Mouse (Mus musculus) myocyte (in vitro differentiated cells): ENCODE data around the gene Colca2. TPM values are rescaled to one million over a fixed set of nuclear protein-coding genes. Genes with fewer than 3 reads are reported as not detected.

ENCODE experiments used
- H3K27me3 ChIP-seq: one replicate; pipeline ENCODE4 v1.6.1; 2011; ENCODE audit not compliant: control insufficient read depth, insufficient read depth, insufficient read length
- H3K36me3 ChIP-seq: one replicate; pipeline ENCODE4 v1.6.1; 2011; ENCODE audit not compliant: control insufficient read depth, insufficient read depth
- H3K4me2 ChIP-seq: one replicate; pipeline ENCODE4 v1.6.1; 2011; ENCODE audit warnings: low read depth, control low read depth
- H3K4me3 ChIP-seq: one replicate; pipeline ENCODE4 v1.5.1; 2011; ENCODE audit warnings: mild to moderate bottlenecking, control low read depth, moderate library complexity
- H3K79me2 ChIP-seq: one replicate; pipeline ENCODE4 v1.6.1; 2011; ENCODE audit not compliant: control insufficient read depth, insufficient read depth
- H3ac ChIP-seq: one replicate; pipeline ENCODE4 v1.6.1; 2011; ENCODE audit not compliant: control insufficient read depth, insufficient read length
- CEBPB ChIP-seq: IDR thresholded peaks from 2 replicates; pipeline ENCODE4 v1.6.1; 2011; ENCODE audit warnings: mild to moderate bottlenecking, moderate library complexity; ENCODE audit not compliant: poor library complexity, insufficient read depth, severe bottlenecking
- E2F4 ChIP-seq: IDR thresholded peaks from one replicate; pipeline ENCODE4 v1.6.1; 2011; ENCODE audit warnings: mild to moderate bottlenecking, control low read depth, moderate library complexity; ENCODE audit not compliant: insufficient read depth
- MAX ChIP-seq: IDR thresholded peaks from one replicate; pipeline ENCODE4 v1.6.1; 2011; ENCODE audit warnings: low read depth, mild to moderate bottlenecking, control low read depth
- MYOD1 ChIP-seq, 3 experiments: IDR thresholded peaks; one replicate each; pipeline ENCODE4 v1.6.1; 2011; ENCODE audit warnings: control low read depth in 2 of 3, low read depth in 2 of 3, mild to moderate bottlenecking in 2 of 3, moderate library complexity in 1 of 3; ENCODE audit not compliant: insufficient read length in 2 of 3, control insufficient read depth in 1 of 3
- MYOG ChIP-seq, 3 experiments: IDR thresholded peaks; one replicate each; pipeline ENCODE4 v1.6.1; 2011; ENCODE audit warnings: control low read depth in 2 of 3, low read depth in 2 of 3, mild to moderate bottlenecking in 2 of 3; ENCODE audit not compliant: insufficient read length in 2 of 3, control insufficient read depth in 1 of 3, insufficient read depth in 1 of 3
- POLR2A ChIP-seq: IDR thresholded peaks from one replicate; pipeline ENCODE4 v1.6.1; 2011; ENCODE audit warnings: low read depth, mild to moderate bottlenecking, control low read depth, moderate library complexity; ENCODE audit not compliant: insufficient read length
- POLR2AphosphoS2 ChIP-seq: IDR thresholded peaks from one replicate; pipeline ENCODE4 v1.6.1; 2011; ENCODE audit warnings: low read depth, control low read depth; ENCODE audit not compliant: insufficient read length
- REST ChIP-seq: IDR thresholded peaks from one replicate; pipeline ENCODE4 v1.6.1; 2011; ENCODE audit warnings: mild to moderate bottlenecking, control low read depth, moderate library complexity; ENCODE audit not compliant: insufficient read depth, insufficient read length
- SRF ChIP-seq: IDR thresholded peaks from one replicate; pipeline ENCODE4 v1.6.1; 2011; ENCODE audit warnings: low read depth; ENCODE audit not compliant: control insufficient read depth, insufficient read length
- TCF12 ChIP-seq: IDR thresholded peaks from one replicate; pipeline ENCODE4 v1.6.1; 2011; ENCODE audit warnings: mild to moderate bottlenecking, control low read depth; ENCODE audit not compliant: poor library complexity, insufficient read depth, severe bottlenecking
- TCF3 ChIP-seq: IDR thresholded peaks from one replicate; pipeline ENCODE4 v1.6.1; 2011; ENCODE audit warnings: low read depth, control low read depth; ENCODE audit not compliant: insufficient read length
- USF1 ChIP-seq: IDR thresholded peaks from one replicate; pipeline ENCODE4 v1.6.1; 2011; ENCODE audit warnings: low read depth, mild to moderate bottlenecking, control low read depth, moderate library complexity
- polyA plus RNA-seq: library from polyadenylated mRNA; unstranded; fragments of >200 nt; fragmentation: generic; extraction: Trizol; gene quantifications from one replicate; pipeline ENCODE4 v1.2.1, GENCODE M21; 2012; ENCODE audit warnings: missing spikeins

The Colca2 gene
- polyA plus RNA-seq: 2.9 TPM

DNA sequence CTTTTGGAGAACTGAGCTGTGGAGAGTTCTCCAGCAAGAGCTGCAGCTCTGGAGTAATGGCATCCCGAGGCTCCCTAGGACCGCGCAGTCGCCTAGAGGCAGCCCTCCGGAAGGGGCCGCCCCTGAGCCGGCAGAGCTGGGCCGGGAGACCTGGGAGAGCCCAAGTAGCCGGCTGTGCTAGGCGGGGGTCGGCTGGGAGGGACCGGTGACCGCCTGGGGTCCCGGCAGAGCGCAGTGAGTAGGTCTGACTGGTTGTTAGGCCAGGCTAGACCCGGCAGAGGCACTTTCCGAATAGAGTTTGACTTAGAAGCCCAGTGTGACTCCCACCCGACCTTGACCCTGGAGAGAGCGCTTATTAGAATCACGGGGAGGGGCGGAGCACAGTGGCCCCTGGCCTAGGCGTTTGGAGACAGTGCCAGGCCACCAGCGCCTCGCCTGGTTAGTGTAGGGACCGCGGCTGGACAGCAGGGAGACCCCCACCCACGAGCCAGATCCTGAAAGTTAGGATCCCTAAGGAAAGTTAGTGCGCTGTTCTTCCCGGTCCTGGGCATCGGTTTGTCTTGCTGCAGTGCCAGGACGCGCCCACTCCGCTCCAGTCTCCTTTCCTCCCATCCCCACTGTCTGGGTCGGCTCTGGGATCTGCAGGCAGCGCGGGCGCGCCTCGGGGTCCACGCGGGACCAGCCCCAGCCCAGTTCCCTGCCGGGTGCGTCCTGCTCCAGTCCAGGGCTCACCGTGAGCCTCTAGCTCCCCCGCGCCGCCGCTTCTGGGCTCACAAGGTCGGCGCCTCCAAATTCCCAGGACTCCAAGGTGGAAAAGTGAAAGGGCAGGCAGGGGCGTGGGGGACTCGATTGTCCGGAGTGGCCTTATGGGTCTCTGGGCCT lies at the start of gene Colca2:
Colca2 (minus strand) TSS at position 70 of the 882 bp plus-strand sequence.
- no peak for TF ChIP-seq MYOG (IDR thresholded peaks at IDR 0.05; ENCODE audit: control insufficient read depth in 1 of 3, insufficient read depth in 1 of 3, insufficient read length in 2 of 3, low read depth in 2 of 3)
- no peak for TF ChIP-seq MAX
- TF ChIP-seq POLR2AphosphoS2: peak; percentile 31
- peak in 1 of 3 experiments; percentile 10 for TF ChIP-seq MYOD1 (IDR thresholded peaks at IDR 0.05; ENCODE audit: control insufficient read depth in 1 of 3, insufficient read length in 2 of 3, low read depth in 2 of 3)
- peak; percentile 44 for TF ChIP-seq POLR2A

DNA sequence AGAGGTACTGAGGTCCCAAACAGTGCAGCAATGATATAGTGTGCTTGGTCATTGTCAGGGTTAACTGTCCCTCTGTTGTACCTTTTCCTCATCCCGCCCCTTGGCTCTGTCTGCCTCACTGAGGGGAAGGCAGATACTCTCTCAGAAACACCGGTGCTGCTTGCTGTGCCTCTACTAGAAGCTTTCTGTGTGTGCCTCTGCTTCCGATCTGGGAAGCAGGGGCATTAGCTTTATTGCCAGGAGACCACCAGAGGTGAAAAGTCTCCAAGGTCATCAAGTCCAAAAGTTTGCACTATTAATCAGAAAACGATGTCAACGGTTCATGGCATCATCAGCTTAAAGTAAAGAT lies 49.2 kb upstream of the Colca2 start:
- no peak overlapping the region for H3K4me3 ChIP-seq
- TF ChIP-seq MYOD1 (IDR thresholded peaks at IDR 0.05; ENCODE audit: control insufficient read depth in 1 of 3, insufficient read length in 2 of 3, low read depth in 2 of 3) (no peak), MAX (no peak), E2F4 (no peak), MYOG (IDR thresholded peaks at IDR 0.05; ENCODE audit: control insufficient read depth in 1 of 3, insufficient read depth in 1 of 3, insufficient read length in 2 of 3, low read depth in 2 of 3) (no peak), TCF3 (no peak), POLR2AphosphoS2 (no peak), POLR2A (no peak), SRF (no peak), TCF12 (no peak), USF1 (no peak), CEBPB (no peak), REST (no peak)
- peaks cover 32% of the 10 kb centered on the region for H3K27me3 ChIP-seq
- no peaks in the 10 kb centered on the region for H3K36me3 ChIP-seq
- H3K4me2 ChIP-seq: no peak overlapping the region
- H3K79me2 ChIP-seq: no peaks in the 10 kb centered on the region
- H3ac ChIP-seq: no peak overlapping the region

More for the DNA sequence above, at the start of gene Colca2:
- Histone ChIP-seq H3K27me3 (no peaks in the 10 kb centered on the region), H3K79me2 (no peaks in the 10 kb centered on the region), H3ac (peak within 1 kb of the TSS; percentile 41), H3K4me2 (peak within 1 kb of the TSS; percentile 83), H3K4me3 (peak within 1 kb of the TSS; percentile 34), H3K36me3 (no peaks in the 10 kb centered on the region)

DNA sequence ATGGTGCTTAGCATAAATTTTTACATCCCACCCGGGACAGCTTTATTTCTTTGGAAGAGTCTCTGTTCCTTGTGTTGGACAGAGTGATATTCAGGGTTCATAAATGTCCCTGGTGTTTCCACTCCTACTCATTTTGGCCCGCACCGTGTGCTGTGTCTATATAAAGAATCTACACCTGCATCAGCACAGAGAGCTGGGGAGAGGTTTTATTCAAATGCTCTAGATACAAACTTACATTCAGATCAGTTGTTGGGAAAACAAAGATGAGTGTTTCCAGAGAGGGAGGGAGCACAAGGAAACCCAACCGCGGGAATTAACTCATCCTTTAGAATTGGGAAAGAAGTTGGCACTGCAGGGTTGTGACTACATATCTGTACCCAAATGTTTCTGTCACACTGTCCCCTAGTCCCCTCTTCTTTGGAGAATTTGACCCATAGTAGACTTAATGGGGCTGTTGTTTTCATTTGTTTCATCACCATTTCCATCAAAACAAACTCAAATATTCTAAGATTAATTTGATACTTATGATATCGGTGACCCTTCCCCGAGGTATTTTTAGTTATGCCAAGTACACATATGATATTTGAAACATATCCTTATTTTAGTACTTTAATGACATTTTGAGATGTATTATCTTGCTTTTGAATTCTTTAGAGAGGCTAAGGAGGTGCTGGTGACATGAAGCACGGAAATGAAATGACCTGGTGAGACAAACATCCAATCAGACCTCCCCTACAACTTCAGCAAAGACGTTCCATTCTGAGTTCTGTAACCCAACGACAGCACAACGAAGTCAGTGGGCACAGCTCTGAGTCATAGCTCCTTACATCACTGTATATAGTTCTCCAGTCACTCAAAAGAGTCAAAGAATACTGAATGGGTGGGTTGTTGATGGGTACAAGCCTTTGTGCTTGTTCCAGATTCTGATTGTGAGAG lies 48.5 kb upstream of the Colca2 start:
- Histone ChIP-seq H3K79me2 (no peaks in the 10 kb centered on the region), H3K36me3 (no peaks in the 10 kb centered on the region), H3K4me3 (no peak overlapping the region), H3K27me3 (peaks cover 35% of the 10 kb centered on the region), H3K4me2 (no peak overlapping the region), H3ac (no peak overlapping the region)
- TF ChIP-seq MYOD1 (IDR thresholded peaks at IDR 0.05; ENCODE audit: control insufficient read depth in 1 of 3, insufficient read length in 2 of 3, low read depth in 2 of 3): no peak
- no peak for TF ChIP-seq MYOG (IDR thresholded peaks at IDR 0.05; ENCODE audit: control insufficient read depth in 1 of 3, insufficient read depth in 1 of 3, insufficient read length in 2 of 3, low read depth in 2 of 3)
- TF ChIP-seq TCF3: no peak
- TF ChIP-seq MAX: no peak
- TF ChIP-seq CEBPB: no peak
- TF ChIP-seq USF1: no peak
- no peak for TF ChIP-seq SRF
- no peak for TF ChIP-seq E2F4
- no peak for TF ChIP-seq POLR2AphosphoS2
- TF ChIP-seq TCF12: no peak
- TF ChIP-seq POLR2A: no peak
- no peak for TF ChIP-seq REST

DNA sequence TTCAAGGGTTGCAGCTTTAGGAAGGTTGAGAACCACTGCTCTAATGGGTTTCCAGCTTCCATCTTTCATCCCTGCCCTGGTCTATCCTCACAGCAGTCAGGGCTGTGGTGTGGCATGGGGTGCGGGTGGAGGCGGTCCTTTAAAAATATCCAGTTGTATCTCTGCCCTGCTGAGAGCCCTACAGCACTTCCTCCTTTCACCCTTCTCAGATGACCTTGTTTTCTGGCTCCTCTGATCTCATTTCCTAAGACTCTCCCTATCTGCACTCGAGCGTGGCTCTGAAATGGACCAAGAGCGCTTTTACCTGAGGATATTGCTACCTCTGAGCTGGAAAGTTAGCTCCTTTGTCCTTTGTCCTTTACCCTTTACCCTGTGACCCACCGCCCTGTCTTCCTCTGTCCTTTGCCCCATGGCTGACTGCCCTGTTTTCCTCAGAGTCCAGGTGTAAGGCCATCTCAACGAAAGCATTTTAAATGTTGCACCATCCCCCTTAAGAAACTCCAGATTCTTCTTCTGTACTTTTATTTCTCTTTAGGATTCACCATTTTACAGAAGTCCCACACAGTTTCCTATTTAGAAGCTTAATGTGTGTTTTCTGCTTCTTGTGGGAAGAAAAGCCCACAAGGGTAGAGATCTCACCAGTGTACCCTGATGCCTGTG lies 46.2 kb upstream of the Colca2 start:
- peaks cover 29% of the 10 kb centered on the region for H3K27me3 ChIP-seq
- no peak overlapping the region for H3K4me2 ChIP-seq
- H3K4me3 ChIP-seq: no peak overlapping the region
- H3K36me3 ChIP-seq: no peaks in the 10 kb centered on the region
- TF ChIP-seq MYOG (IDR thresholded peaks at IDR 0.05; ENCODE audit: control insufficient read depth in 1 of 3, insufficient read depth in 1 of 3, insufficient read length in 2 of 3, low read depth in 2 of 3) (no peak), MYOD1 (IDR thresholded peaks at IDR 0.05; ENCODE audit: control insufficient read depth in 1 of 3, insufficient read length in 2 of 3, low read depth in 2 of 3) (no peak), E2F4 (no peak), SRF (no peak), REST (no peak), TCF12 (no peak), MAX (no peak), TCF3 (no peak), USF1 (no peak), POLR2A (no peak), POLR2AphosphoS2 (no peak), CEBPB (no peak)
- no peaks in the 10 kb centered on the region for H3K79me2 ChIP-seq
- H3ac ChIP-seq: no peak overlapping the region
